Mouse (Mus musculus) lung, postnatal 0 days (tissue): ENCODE results near the gene Lin54. TPM values are rescaled to one million over a fixed set of nuclear protein-coding genes. Genes with fewer than 3 reads are reported as not detected.

Experiments used
- ATAC-seq: fragments of 200-750 bp; cut with Nextera tagmentation; 2 replicates; pipeline ENCODE4 v1.8.0; 2017; ENCODE audit warnings: moderate library complexity
- DNase-seq: peaks from one replicate; pipeline ENCODE4 v3.0.0-alpha.2; 2016; ENCODE audit warnings: low spot score
- H3K27ac ChIP-seq: fragments of 300-500 bp; sonication (generic); 2 replicates; pipeline ENCODE4 v1.5.1; 2014; ENCODE audit warnings: antibody characterized with exemption, mild to moderate bottlenecking, low read length, mixed read lengths
- H3K27me3 ChIP-seq: fragments of 300-500 bp; sonication (generic); replicated peaks from 2 replicates; pipeline ENCODE4 v1.6.1; 2014; ENCODE audit warnings: low read length, mixed read lengths; ENCODE audit not compliant: insufficient read depth
- H3K36me3 ChIP-seq: fragments of 300-500 bp; sonication (generic); 2 replicates; pipeline ENCODE4 v1.6.1; 2014; ENCODE audit warnings: low read length, mixed read lengths; ENCODE audit not compliant: insufficient read depth
- H3K4me1 ChIP-seq: fragments of 300-500 bp; sonication (generic); 2 replicates; pipeline ENCODE4 v1.6.1; 2014; ENCODE audit warnings: antibody characterized with exemption, low read depth, low read length, mixed read lengths; ENCODE audit not compliant: insufficient read depth
- H3K4me2 ChIP-seq: fragments of 300-500 bp; sonication (generic); replicated peaks from 2 replicates; pipeline ENCODE4 v1.6.1; 2014; ENCODE audit warnings: low read depth, mild to moderate bottlenecking, low read length, moderate library complexity, mixed read lengths
- H3K4me3 ChIP-seq: fragments of 300-500 bp; sonication (generic); 2 replicates; pipeline ENCODE4 v1.5.1; 2014; ENCODE audit warnings: low read depth, low read length
- H3K9ac ChIP-seq: fragments of 300-500 bp; sonication (generic); replicated peaks from 2 replicates; pipeline ENCODE4 v1.6.1; 2014; ENCODE audit warnings: low read depth, mild to moderate bottlenecking
- H3K9me3 ChIP-seq: fragments of 300-500 bp; sonication (generic); 2 replicates; pipeline ENCODE4 v1.6.1; 2016; ENCODE audit warnings: low read length, mixed read lengths
- CTCF ChIP-seq: IDR thresholded peaks from 2 replicates; pipeline ENCODE4 v1.5.1; 2016; ENCODE audit warnings: antibody characterized with exemption, mild to moderate bottlenecking
- EP300 ChIP-seq: IDR thresholded peaks from 2 replicates; pipeline ENCODE4 v1.6.1; 2016; ENCODE audit warnings: antibody characterized with exemption, mild to moderate bottlenecking, control low read depth
- WGBS: fragments of 180-500 bp; shearing (Covaris S2); extraction: QIAGEN DNeasy Blood & Tissue Kit; methylation state at CpG from one replicate; pipeline ENCODE4 v1.1.7; 2014; 5-methylcytosine and 5-hydroxymethylcytosine counted together
- polyA plus RNA-seq: library from polyadenylated mRNA; unstranded; fragments of >200 nt; fragmentation: Nextera tagmentation; extraction: Ambion mirVana; gene quantifications from 2 replicates; pipeline ENCODE4 v1.2.1, GENCODE M21; 2015

The Lin54 gene
- polyA plus RNA-seq, 1 experiment from 2014 or later = 5.9 TPM

GRCm38 (mm10) chr5:100499243-100499642, 1.2 kb downstream of the Lin54 start:
- peaks cover 3% of the 10 kb centered on the region; the same call in 1 of the 2 replicates for H3K4me1 ChIP-seq
- H3K27ac ChIP-seq = no peak overlapping the region
- no peaks in the 10 kb centered on the region for H3K27me3 ChIP-seq
- peak overlapping the region; percentile 56 for H3K4me3 ChIP-seq
- H3K36me3 ChIP-seq = no peaks in the 10 kb centered on the region
- TF ChIP-seq CTCF (no peak), EP300 (no peak)
- no peaks in the 10 kb centered on the region for H3K9me3 ChIP-seq
- ATAC-seq (no peak), DNase-seq (no peak)
- 16% methylated on average over 2 of the region's 2 CpGs for WGBS
- H3K9ac ChIP-seq = no peak overlapping the region
- peak overlapping the region; percentile 91 for H3K4me2 ChIP-seq

GRCm38 (mm10) chr5:100498436-100499180, 1.8 kb downstream of the Lin54 start:
- H3K9ac ChIP-seq = peak overlapping the region; percentile 82
- no peaks in the 10 kb centered on the region for H3K9me3 ChIP-seq
- TF ChIP-seq EP300 = no peak
- no peak for TF ChIP-seq CTCF
- no peaks in the 10 kb centered on the region for H3K27me3 ChIP-seq
- no peaks in the 10 kb centered on the region for H3K36me3 ChIP-seq
- peak overlapping the region; percentile 89 for H3K4me3 ChIP-seq
- H3K4me2 ChIP-seq = peak overlapping the region; percentile 91
- peaks cover 3% of the 10 kb centered on the region; the same call in 1 of the 2 replicates for H3K4me1 ChIP-seq
- peak; percentile 86 for ATAC-seq
- H3K27ac ChIP-seq = peak overlapping the region; percentile 88
- WGBS = 2% methylated on average over 38 of the region's 46 CpGs
- peak; percentile 95 for DNase-seq

GRCm38 (mm10) chr5:100491704-100492103, 8.7 kb downstream of the Lin54 start:
- Histone ChIP-seq H3K9me3 (no peaks in the 10 kb centered on the region), H3K27ac (no peak overlapping the region), H3K4me1 (no peaks in the 10 kb centered on the region; the same call in 1 of the 2 replicates), H3K4me3 (no peak overlapping the region), H3K9ac (no peak overlapping the region), H3K27me3 (no peaks in the 10 kb centered on the region), H3K4me2 (no peak overlapping the region), H3K36me3 (no peaks in the 10 kb centered on the region)
- TF ChIP-seq EP300 = no peak
- 55% methylated on average over 4 of the region's 4 CpGs for WGBS
- no peak for DNase-seq
- ATAC-seq = no peak

GRCm38 (mm10) chr5:100489340-100489739, 11.1 kb downstream of the Lin54 start:
- TF ChIP-seq EP300 = no peak
- no peak for TF ChIP-seq CTCF
- WGBS = 70% methylated on average over 2 of the region's 2 CpGs
- Histone ChIP-seq H3K4me3 (no peak overlapping the region), H3K4me2 (no peak overlapping the region), H3K9me3 (no peaks in the 10 kb centered on the region), H3K27ac (no peak overlapping the region), H3K9ac (no peak overlapping the region), H3K36me3 (no peaks in the 10 kb centered on the region), H3K4me1 (no peaks in the 10 kb centered on the region; the same call in 1 of the 2 replicates), H3K27me3 (no peaks in the 10 kb centered on the region)
- no peak for ATAC-seq
- no peak for DNase-seq

GRCm38 (mm10) chr5:100488231-100488630, 12.2 kb downstream of the Lin54 start:
- no peak for TF ChIP-seq CTCF
- Histone ChIP-seq H3K4me3 (no peak overlapping the region), H3K36me3 (no peaks in the 10 kb centered on the region; the same call in 1 of the 2 replicates), H3K9ac (no peak overlapping the region), H3K4me2 (no peak overlapping the region), H3K4me1 (no peaks in the 10 kb centered on the region; the same call in 1 of the 2 replicates), H3K9me3 (no peaks in the 10 kb centered on the region), H3K27ac (no peak overlapping the region), H3K27me3 (no peaks in the 10 kb centered on the region)
- ATAC-seq (no peak), DNase-seq (no peak)
- WGBS = 86% methylated on average over 3 of the region's 3 CpGs

- H3K9me3 ChIP-seq = no peaks in the 10 kb centered on the region
- H3K4me3 ChIP-seq = no peak overlapping the region
- H3K4me1 ChIP-seq = no peaks in the 10 kb centered on the region; the same call in 1 of the 2 replicates
- TF ChIP-seq CTCF = no peak
- no peak for TF ChIP-seq EP300
- H3K9ac ChIP-seq = no peak overlapping the region
- no peak overlapping the region for H3K27ac ChIP-seq
- ATAC-seq (no peak), DNase-seq (no peak)
- 64% methylated on average over 2 of the region's 2 CpGs for WGBS
- no peaks in the 10 kb centered on the region for H3K27me3 ChIP-seq
- H3K4me2 ChIP-seq = no peak overlapping the region
- H3K36me3 ChIP-seq = no peaks in the 10 kb centered on the region; the same call in 1 of the 2 replicates
Observed at GRCm38 (mm10) chr5:100487120-100487519, 13.3 kb downstream of the Lin54 start.
